Mouse (Mus musculus) cerebellum, adult 2 months (tissue): ENCODE data around the gene Mettl13. TPM values are rescaled to one million over a fixed set of nuclear protein-coding genes. Genes with fewer than 3 reads are reported as not detected.

Experiments
- DNase-seq, 2 experiments: peaks; one replicate each; pipeline ENCODE4 v3.0.0; 2021
- H3K27ac ChIP-seq: fragments of 200-500 bp; 2 replicates; pipeline ENCODE4 v1.5.1; 2012; ENCODE audit warnings: low read length, control low read depth, inconsistent platforms; ENCODE audit not compliant: insufficient read depth
- H3K27me3 ChIP-seq: fragments of 200-500 bp; 2 replicates; pipeline ENCODE4 v1.6.1; 2012; ENCODE audit warnings: inconsistent platforms, mild to moderate bottlenecking, low read length, moderate library complexity; ENCODE audit not compliant: control insufficient read depth, insufficient read depth
- H3K4me1 ChIP-seq: fragments of 200-500 bp; 2 replicates; pipeline ENCODE4 v1.6.1; 2011; ENCODE audit warnings: low read length; ENCODE audit not compliant: control insufficient read depth, insufficient read depth
- H3K4me3 ChIP-seq: fragments of 200-500 bp; replicated peaks from 2 replicates; pipeline ENCODE3; 2011; ENCODE audit warnings: mild to moderate bottlenecking, low read depth, low read length, control low read depth; ENCODE audit not compliant: insufficient read depth
- CTCF ChIP-seq: fragments of 200-500 bp; IDR thresholded peaks from 2 replicates; pipeline ENCODE4 v1.5.1; 2011; ENCODE audit warnings: low read depth, mild to moderate bottlenecking, control low read depth, low read length, moderate library complexity, borderline replicate concordance; ENCODE audit not compliant: insufficient read depth
- POLR2A ChIP-seq: fragments of 200-500 bp; IDR thresholded peaks from 2 replicates; pipeline ENCODE4 v1.6.1; 2011; ENCODE audit warnings: low read length, control low read depth, borderline replicate concordance; ENCODE audit not compliant: insufficient read depth
- WGBS: fragments of 180-500 bp; shearing (Covaris S2); methylation state at CpG from one replicate; pipeline ENCODE4 v1.1.7; 2018; 5-methylcytosine and 5-hydroxymethylcytosine counted together
- polyA plus RNA-seq: library from polyadenylated mRNA; depleted of rRNA; stranded (reverse); fragments of >200 nt; gene quantifications from 2 replicates; pipeline ENCODE4 v1.2.3, GENCODE M21; 2012

The Mettl13 gene
- polyA plus RNA-seq, 1 experiment: 10.6 TPM

DNA sequence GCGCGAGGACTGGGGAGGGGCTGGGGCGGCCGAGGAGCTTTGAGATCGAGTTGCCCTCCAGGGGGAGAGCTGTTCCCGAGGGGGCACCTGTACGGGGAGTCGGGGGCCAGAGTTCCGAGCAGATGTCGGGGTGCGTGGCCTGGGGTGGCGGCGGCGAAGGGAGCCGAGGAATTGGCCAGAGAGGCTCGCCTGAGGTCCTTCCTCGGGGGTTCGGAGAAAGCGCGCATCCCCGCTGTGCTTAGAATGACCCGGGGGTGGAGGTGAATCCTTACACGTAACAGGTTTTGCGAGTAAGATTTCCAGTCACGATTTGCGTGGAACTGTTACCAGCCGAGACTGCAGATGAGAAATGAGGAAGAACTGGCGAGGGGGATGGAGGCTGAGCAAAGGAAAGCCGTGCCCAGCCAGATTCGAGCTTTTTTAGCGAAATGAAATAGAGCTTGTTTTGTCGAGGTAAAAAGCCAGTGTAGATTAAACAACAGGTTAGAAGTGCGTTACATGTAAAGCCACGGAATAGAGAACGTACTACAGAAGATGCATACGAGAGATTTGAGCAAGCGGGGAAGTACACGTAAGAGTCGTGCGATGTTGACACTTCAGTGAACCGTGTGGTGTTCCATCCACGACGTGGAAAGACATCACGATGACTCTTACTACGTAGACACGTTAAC, 22.7 kb upstream of the Mettl13 start:
- peak overlapping the region; percentile 40 for H3K27ac ChIP-seq
- TF ChIP-seq POLR2A (peak; percentile 29; the same call in 1 of the 2 replicates), CTCF (no peak)
- peak overlapping the region; percentile 88 for H3K4me3 ChIP-seq
- no peaks in the 10 kb centered on the region for H3K4me1 ChIP-seq
- no peaks in the 10 kb centered on the region for H3K27me3 ChIP-seq
- WGBS: under 1% methylated on average over 46 of the region's 46 CpGs
- peak in 1 of 2 experiments; percentile 54 for DNase-seq

DNA sequence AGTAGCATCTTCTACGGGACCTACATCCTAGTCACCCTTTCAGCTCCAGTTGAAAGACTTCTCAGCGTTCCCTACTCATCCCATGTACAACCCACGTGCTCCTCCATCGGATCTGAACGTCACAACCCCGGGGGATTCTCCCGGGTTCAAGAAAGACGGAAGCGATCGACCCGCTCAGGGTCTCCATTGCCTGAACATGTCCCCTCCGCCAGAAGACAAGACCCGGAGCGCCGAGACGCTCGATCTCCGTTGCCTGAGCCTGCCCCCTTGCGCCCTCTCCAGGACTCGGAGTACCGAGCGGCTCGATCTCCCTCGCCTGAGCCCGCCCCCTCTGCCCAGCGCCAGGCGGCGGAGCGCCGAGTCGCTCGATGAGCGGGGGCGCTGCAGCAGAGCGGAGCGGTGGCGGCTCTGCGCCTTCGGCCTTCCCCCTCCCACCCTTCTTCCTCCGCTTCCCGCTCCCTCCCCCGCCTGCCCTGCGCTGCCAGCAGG, 22.0 kb upstream of the Mettl13 start, which contains the start of gene Vamp4:
Vamp4 (plus strand) TSS at position 256 of the 489 bp plus-strand sequence.
- TF ChIP-seq CTCF (no peak), POLR2A (peak; percentile 78)

DNA sequence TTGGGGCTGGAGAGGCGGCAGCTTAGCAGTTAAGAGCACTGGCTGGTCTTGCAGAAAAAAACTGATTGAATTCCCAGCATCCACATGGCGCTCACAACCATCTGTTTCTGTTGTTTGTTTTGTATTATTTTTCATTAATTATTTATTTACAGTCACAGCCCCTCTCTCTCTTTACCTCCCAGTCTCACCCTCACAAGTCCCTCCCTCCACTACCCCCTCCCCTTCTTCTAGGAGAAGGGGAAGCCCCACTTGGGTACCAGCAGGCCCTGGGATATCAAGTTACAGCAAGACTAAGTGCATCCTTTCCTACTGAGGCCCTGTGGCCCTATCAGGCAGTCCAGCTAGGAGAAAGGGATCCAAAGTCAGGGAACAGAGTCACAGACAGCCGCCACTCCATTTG, 19.0 kb upstream of the Mettl13 start:
- Histone ChIP-seq H3K27ac (no peak overlapping the region), H3K4me3 (no peak overlapping the region), H3K4me1 (no peaks in the 10 kb centered on the region), H3K27me3 (no peaks in the 10 kb centered on the region)
- TF ChIP-seq POLR2A (no peak), CTCF (no peak)
- WGBS: 56% methylated on average over 3 of the region's 3 CpGs
- DNase-seq: no peak

More for the DNA sequence above, 22.0 kb upstream of the Mettl13 start, which contains the start of gene Vamp4:
- peak within 1 kb of the TSS; percentile 67 for H3K27ac ChIP-seq
- no peaks in the 10 kb centered on the region for H3K4me1 ChIP-seq
- no peaks in the 10 kb centered on the region for H3K27me3 ChIP-seq
- DNase-seq: peak; percentile 93 to 94
- H3K4me3 ChIP-seq: peak within 1 kb of the TSS; percentile 88
- WGBS: under 1% methylated on average over 42 of the region's 43 CpGs

DNA sequence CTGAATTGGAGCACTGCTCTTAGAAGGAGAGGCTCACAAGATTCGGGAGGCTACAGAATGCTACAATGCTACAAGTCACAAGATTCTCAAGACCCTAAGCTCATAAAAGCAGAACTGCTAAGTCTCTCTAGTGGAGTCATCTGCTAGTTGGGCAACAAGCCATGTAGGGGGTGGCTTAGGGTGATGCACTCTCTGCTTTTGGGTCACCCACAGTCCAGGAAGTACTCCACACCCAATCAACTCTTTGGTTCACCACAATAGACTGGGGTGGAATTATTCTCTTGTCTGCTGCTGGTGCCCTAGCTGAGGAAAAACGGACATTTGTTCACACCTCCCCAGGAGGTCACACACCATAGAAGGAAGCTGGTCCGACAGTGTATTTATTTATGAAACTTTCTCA, 16.6 kb upstream of the Mettl13 start:
- WGBS: 38% methylated on average over 3 of the region's 3 CpGs
- H3K27ac ChIP-seq: no peak overlapping the region
- no peaks in the 10 kb centered on the region for H3K27me3 ChIP-seq
- no peak overlapping the region for H3K4me3 ChIP-seq
- no peak for TF ChIP-seq CTCF
- no peak for TF ChIP-seq POLR2A
- no peak for DNase-seq
- H3K4me1 ChIP-seq: no peaks in the 10 kb centered on the region

DNA sequence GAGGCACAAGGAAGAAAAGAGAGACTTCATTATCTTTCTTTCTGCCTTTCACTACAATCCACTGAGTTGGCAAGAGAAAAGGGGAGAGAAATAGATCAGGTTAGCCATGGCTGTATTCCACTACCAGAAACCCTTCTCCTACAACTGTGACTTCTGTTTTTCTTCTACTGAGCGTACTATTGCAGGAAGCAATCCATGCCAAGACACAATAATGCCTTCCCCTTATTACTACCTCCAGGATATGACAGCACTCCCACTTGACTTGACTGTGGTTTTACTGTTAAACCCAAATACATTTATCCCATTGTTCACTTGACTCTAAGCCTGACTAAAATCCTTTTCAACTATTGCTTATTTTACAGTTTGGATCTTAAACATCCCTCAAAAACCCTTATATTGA, 14.9 kb upstream of the Mettl13 start:
- TF ChIP-seq POLR2A: no peak
- TF ChIP-seq CTCF: no peak
- 91% methylated on average over 1 of the region's 1 CpGs for WGBS
- no peaks in the 10 kb centered on the region for H3K27me3 ChIP-seq
- H3K4me1 ChIP-seq: no peaks in the 10 kb centered on the region
- H3K27ac ChIP-seq: no peak overlapping the region
- no peak overlapping the region for H3K4me3 ChIP-seq
- DNase-seq: no peak

DNA sequence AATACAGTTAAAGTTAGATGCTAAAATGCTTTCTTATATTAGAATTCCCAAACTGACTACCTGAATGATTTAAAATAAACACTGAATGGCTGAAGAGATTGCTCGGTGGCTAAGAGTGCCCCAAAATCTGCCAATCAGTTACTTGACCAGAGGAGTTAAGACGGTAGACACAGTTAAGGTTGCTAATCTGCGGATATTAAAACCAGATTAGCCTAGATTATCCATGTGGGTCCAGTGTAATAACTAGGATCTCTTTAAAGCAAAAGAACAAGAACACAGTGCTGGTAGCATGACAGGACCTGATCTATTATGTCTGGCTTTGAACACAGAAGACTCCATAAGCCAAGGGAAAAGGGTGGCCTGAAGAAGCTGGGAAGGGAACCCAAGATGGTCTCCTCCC, 5.8 kb upstream of the Mettl13 start:
- TF ChIP-seq CTCF (no peak), POLR2A (no peak)
- 87% methylated on average over 3 of the region's 3 CpGs for WGBS

DNA sequence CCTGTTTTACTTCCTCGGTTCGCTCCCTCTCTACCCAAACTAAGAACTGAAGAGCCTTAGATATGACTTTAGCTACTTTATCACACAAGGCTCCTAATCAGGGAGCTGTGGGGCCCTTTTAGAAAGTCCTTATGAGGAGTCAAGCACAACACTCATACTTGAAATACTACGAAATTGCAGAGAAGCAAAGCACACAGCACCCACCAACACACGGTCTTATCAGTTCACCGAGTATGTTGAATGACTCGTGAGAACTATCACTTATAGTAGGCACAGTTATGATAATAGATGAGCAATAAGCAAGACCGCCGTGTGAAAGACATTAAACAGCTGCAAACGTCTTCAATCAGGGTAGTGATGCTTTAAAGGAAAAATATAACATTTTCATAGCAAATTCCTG, 4.6 kb upstream of the Mettl13 start:
- H3K4me1 ChIP-seq: no peaks in the 10 kb centered on the region
- no peaks in the 10 kb centered on the region for H3K27me3 ChIP-seq
- WGBS: 89% methylated on average over 9 of the region's 9 CpGs
- H3K4me3 ChIP-seq: no peak overlapping the region
- no peak overlapping the region for H3K27ac ChIP-seq
- TF ChIP-seq CTCF (no peak), POLR2A (no peak)
- no peak for DNase-seq

More for the DNA sequence above, 5.8 kb upstream of the Mettl13 start:
- Histone ChIP-seq H3K4me1 (no peaks in the 10 kb centered on the region), H3K4me3 (no peak overlapping the region), H3K27me3 (no peaks in the 10 kb centered on the region), H3K27ac (no peak overlapping the region)
- DNase-seq: no peak
